Mouse (Mus musculus): ENCODE data around the gene Clic6.
"Not testable (repeated sequence)": the region's sequence is repeated elsewhere in the genome, so short reads cannot be mapped to it uniquely, and the experiment has no call there.

Clic6 gene

GRCm38 (mm10) chr16:92470706-92471105, 14.8 kb upstream of the Clic6 start, which contains the start of gene Rcan1:
Gene Rcan1, minus strand, starts transcription at chr16:92470867.
- DNase-seq (ENCODE audit: low read depth in 1 of 2, low spot score in 2 of 2), result no peak

- no peak for DNase-seq (ENCODE audit: low read depth in 1 of 2, low spot score in 2 of 2)
These were observed 12.6 kb upstream of the Clic6 start for GRCm38 (mm10) chr16:92472898-92473297.

- DNase-seq (ENCODE audit: low read depth in 1 of 2, low spot score in 2 of 2), result no peak
These were observed 10.3 kb upstream of the Clic6 start for GRCm38 (mm10) chr16:92475093-92475860.

- DNase-seq (ENCODE audit: low read depth in 1 of 2, low spot score in 2 of 2), result no peak
These were observed 6.9 kb upstream of the Clic6 start for GRCm38 (mm10) chr16:92478561-92479150.

- no peak for DNase-seq (ENCODE audit: low read depth in 1 of 2, low spot score in 2 of 2)
These were observed 1.6 kb downstream of the Clic6 start for GRCm38 (mm10) chr16:92487086-92487485.

- no peak for DNase-seq (ENCODE audit: low read depth in 1 of 2, low spot score in 2 of 2)
These were observed 2.0 kb downstream of the Clic6 start for GRCm38 (mm10) chr16:92487489-92487888.

- no peak for DNase-seq (ENCODE audit: low read depth in 1 of 2, low spot score in 2 of 2)
These were observed 2.9 kb downstream of the Clic6 start for GRCm38 (mm10) chr16:92488456-92488855.

- no peak for DNase-seq (ENCODE audit: low read depth in 1 of 2, low spot score in 2 of 2)
These were observed 3.8 kb downstream of the Clic6 start for GRCm38 (mm10) chr16:92489356-92489755.

GRCm38 (mm10) chr16:92497851-92498588, 12.5 kb downstream of the Clic6 start:
- no peak for DNase-seq (ENCODE audit: low read depth in 1 of 2, low spot score in 2 of 2)

- no peak for DNase-seq (ENCODE audit: low read depth in 1 of 2, low spot score in 2 of 2)
These were observed 13.0 kb downstream of the Clic6 start for GRCm38 (mm10) chr16:92498589-92498981.

GRCm38 (mm10) chr16:92499324-92499723, 13.8 kb downstream of the Clic6 start:
- DNase-seq (ENCODE audit: low read depth in 1 of 2, low spot score in 2 of 2), result no peak

- DNase-seq (ENCODE audit: low read depth in 1 of 2, low spot score in 2 of 2), result no peak
These were observed 15.0 kb downstream of the Clic6 start for GRCm38 (mm10) chr16:92500534-92500933.

GRCm38 (mm10) chr16:92503105-92503504, 17.6 kb downstream of the Clic6 start:
- DNase-seq (ENCODE audit: low read depth in 1 of 2, low spot score in 2 of 2), result no peak

- no peak for DNase-seq (ENCODE audit: low read depth in 1 of 2, low spot score in 2 of 2)
These were observed 22.0 kb downstream of the Clic6 start for GRCm38 (mm10) chr16:92507573-92507972.

GRCm38 (mm10) chr16:92510835-92511772, 25.6 kb downstream of the Clic6 start:
- no peak for DNase-seq (ENCODE audit: low read depth in 1 of 2, low spot score in 2 of 2)

- no peak for DNase-seq (ENCODE audit: low read depth in 1 of 2, low spot score in 2 of 2)
These were observed 26.3 kb downstream of the Clic6 start for GRCm38 (mm10) chr16:92511773-92512391.

- not testable (repeated sequence) for DNase-seq (ENCODE audit: low read depth in 1 of 2, low spot score in 2 of 2)
These were observed 29.4 kb downstream of the Clic6 start for GRCm38 (mm10) chr16:92514896-92515295.

- DNase-seq (ENCODE audit: low read depth in 1 of 2, low spot score in 2 of 2), result no peak
These were observed 30.6 kb downstream of the Clic6 start for GRCm38 (mm10) chr16:92516139-92516538.

- DNase-seq (ENCODE audit: low read depth in 1 of 2, low spot score in 2 of 2), result no peak
These were observed 33.2 kb downstream of the Clic6 start for GRCm38 (mm10) chr16:92518718-92519117.

- no peak for DNase-seq (ENCODE audit: low read depth in 1 of 2, low spot score in 2 of 2)
These were observed 34.4 kb downstream of the Clic6 start for GRCm38 (mm10) chr16:92519820-92520492.

Data from monocyte, adult 2 months (primary cell).